Mouse (Mus musculus): ENCODE results near the gene Tmem40. TPM values are rescaled to one million over a fixed set of nuclear protein-coding genes. Genes with fewer than 3 reads are reported as not detected.

The Tmem40 gene
- total RNA-seq, 2 experiments from 2014 or later: 0.36 TPM; not detected in 1

DNA sequence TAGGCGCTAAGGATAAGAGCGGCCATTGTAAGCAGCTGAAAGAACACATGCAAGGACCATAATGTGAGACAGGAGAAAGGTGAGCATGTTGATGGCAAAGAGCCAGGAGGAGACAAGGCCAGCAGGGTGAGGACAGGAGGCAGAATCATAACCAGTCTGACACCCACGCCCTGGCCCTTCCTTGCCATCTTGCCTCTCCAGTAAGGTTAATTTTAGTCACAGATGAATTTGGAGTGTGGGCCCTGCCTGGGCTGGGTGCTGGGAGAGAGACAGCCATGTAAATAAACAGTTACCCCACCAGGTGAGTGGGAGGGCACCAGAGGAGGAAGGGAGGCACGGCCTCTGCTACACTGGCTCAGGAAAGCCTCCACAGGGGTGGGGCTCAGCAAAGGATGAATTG is 81.1 kb downstream of the Tmem40 start:
- intact Hi-C loops (cut with DNase I): no loop called here
- DNase-seq: no peak

Small RNA genes within 50 kb of the gene (microRNA-seq; reads per million reads assigned to microRNA genes)
- gene Mir7660: 0 to 0.81 reads per million in 2 experiments

Other genes starting within 250 kb of the Tmem40 start
- 1 to 10 TPM; 7.0 to 7.5 TPM for gene Tsen2, start 217.7 kb downstream of the Tmem40 start, total RNA-seq (2021)
- under 1 TPM; 0.22 TPM for gene Mkrn2os, start 169.8 kb downstream of the Tmem40 start, total RNA-seq (2021)
- gene Mkrn2, start 160.5 kb downstream of the Tmem40 start, total RNA-seq (2021): 10 to 100 TPM; 35.4 to 36.0 TPM
- gene Raf1, start 85.8 kb downstream of the Tmem40 start, total RNA-seq (2021): 100 to 1,000 TPM; 106 to 112 TPM
- 10 to 100 TPM; 64.5 to 71.6 TPM for gene Cand2, start 12.1 kb upstream of the Tmem40 start, total RNA-seq (2021)
- gene Rpl32, start 46.3 kb upstream of the Tmem40 start, total RNA-seq (2021): 100 to 1,000 TPM; 618 to 675 TPM
- under 1 TPM; 0.56 to 0.76 TPM for gene Efcab12, start 76.0 kb upstream of the Tmem40 start, total RNA-seq (2021)
- gene Mbd4, start 91.0 kb upstream of the Tmem40 start, total RNA-seq (2021): 1 to 10 TPM; 1.7 to 2.1 TPM
- 10 to 100 TPM; 13.2 to 18.6 TPM for gene Ift122, start 91.1 kb upstream of the Tmem40 start, total RNA-seq (2021)
- under 1 TPM; 0.07 to 0.12 TPM for gene Rho, start 169.3 kb upstream of the Tmem40 start, total RNA-seq (2021)
- gene H1foo, start 182.5 kb upstream of the Tmem40 start, total RNA-seq (2021): not detected
- 100 to 1,000 TPM; 113 to 133 TPM for gene Plxnd1, start 232.6 kb upstream of the Tmem40 start, total RNA-seq (2021)